Mouse (Mus musculus) kidney, adult 18-20 months (tissue): ENCODE measurements at regions not wholly inside any gene's neighbourhood (a gene's known extent, or its start where the extent isn't known, plus 50 kb on each side); places are given as distances from the start of the nearest gene placed in this dataset.

Experiments
- DNase-seq: peaks from one replicate; pipeline ENCODE4 v3.0.0; 2021

GRCm38 (mm10) chr13:31423599-31423998 lies 132.3 kb upstream of the Foxq1 start:
- no peak for DNase-seq

- DNase-seq = no peak
These were observed 130.0 kb upstream of the Foxq1 start for GRCm38 (mm10) chr13:31425825-31426500.

- DNase-seq = no peak
These were observed 119.5 kb upstream of the Foxq1 start for GRCm38 (mm10) chr13:31436434-31436833.

GRCm38 (mm10) chr13:31439761-31440627 lies 115.9 kb upstream of the Foxq1 start:
- no peak for DNase-seq

GRCm38 (mm10) chr13:31458883-31459282 lies 97.1 kb upstream of the Foxq1 start:
- no peak for DNase-seq

GRCm38 (mm10) chr13:31465141-31465540 lies 90.8 kb upstream of the Foxq1 start:
- no peak for DNase-seq

GRCm38 (mm10) chr13:31465711-31466110 lies 90.2 kb upstream of the Foxq1 start:
- DNase-seq = no peak

GRCm38 (mm10) chr13:31468131-31468530 lies 87.8 kb upstream of the Foxq1 start:
- no peak for DNase-seq

- DNase-seq = no peak
These were observed 87.0 kb upstream of the Foxq1 start for GRCm38 (mm10) chr13:31468983-31469382.

GRCm38 (mm10) chr13:31472366-31472765 lies 83.6 kb upstream of the Foxq1 start:
- no peak for DNase-seq

- no peak for DNase-seq
These were observed 83.1 kb upstream of the Foxq1 start for GRCm38 (mm10) chr13:31472804-31473203.

- no peak for DNase-seq
These were observed 82.7 kb upstream of the Foxq1 start for GRCm38 (mm10) chr13:31473275-31473674.

- peak; percentile 28 for DNase-seq
These were observed 80.1 kb upstream of the Foxq1 start for GRCm38 (mm10) chr13:31475845-31476244.

- DNase-seq = peak; percentile 28
These were observed 78.6 kb upstream of the Foxq1 start for GRCm38 (mm10) chr13:31477171-31477867.

GRCm38 (mm10) chr13:31481105-31481844 lies 74.7 kb upstream of the Foxq1 start:
- no peak for DNase-seq

GRCm38 (mm10) chr13:31486373-31486772 lies 69.6 kb upstream of the Foxq1 start:
- DNase-seq = no peak

- no peak for DNase-seq
These were observed 67.7 kb upstream of the Foxq1 start for GRCm38 (mm10) chr13:31488186-31488585.

GRCm38 (mm10) chr13:31503191-31503590 lies 52.7 kb upstream of the Foxq1 start:
- no peak for DNase-seq

GRCm38 (mm10) chr13:31503832-31504231 lies 52.1 kb upstream of the Foxq1 start:
- no peak for DNase-seq

GRCm38 (mm10) chr13:31504316-31504715 lies 51.6 kb upstream of the Foxq1 start:
- DNase-seq = no peak

GRCm38 (mm10) chr13:31505386-31505785 lies 50.5 kb upstream of the Foxq1 start:
- no peak for DNase-seq
